Mouse (Mus musculus) embryonic facial prominence, embryonic 12.5 days (tissue): ENCODE measurements around the gene Gm8909. TPM values are rescaled to one million over a fixed set of nuclear protein-coding genes. Genes with fewer than 3 reads are reported as not detected.
"Not testable (repeated sequence)": the region's sequence is repeated elsewhere in the genome, so short reads cannot be mapped to it uniquely, and the experiment has no call there.

Experiments
- ATAC-seq: fragments of 200-750 bp; cut with Nextera tagmentation; 2 replicates; pipeline ENCODE4 v1.8.0; 2017; ENCODE audit not compliant: insufficient number of reproducible peaks, insufficient read depth, low FRiP score, low TSS enrichment
- H3K27ac ChIP-seq: fragments of 300-500 bp; sonication (generic); 2 replicates; pipeline ENCODE4 v1.5.1; 2016; ENCODE audit warnings: mild to moderate bottlenecking
- H3K27me3 ChIP-seq: fragments of 300-500 bp; sonication (generic); 2 replicates; pipeline ENCODE4 v1.6.1; 2016; ENCODE audit warnings: mild to moderate bottlenecking, moderate library complexity
- H3K36me3 ChIP-seq: fragments of 300-500 bp; sonication (generic); 2 replicates; pipeline ENCODE4 v1.6.1; 2016; ENCODE audit warnings: mild to moderate bottlenecking
- H3K4me1 ChIP-seq: fragments of 300-500 bp; sonication (generic); 2 replicates; pipeline ENCODE4 v1.6.1; 2016
- H3K4me2 ChIP-seq: fragments of 300-500 bp; sonication (generic); replicated peaks from 2 replicates; pipeline ENCODE4 v1.6.1; 2016; ENCODE audit warnings: mild to moderate bottlenecking, moderate library complexity
- H3K4me3 ChIP-seq: fragments of 300-500 bp; sonication (generic); 2 replicates; pipeline ENCODE4 v1.5.1; 2016; ENCODE audit warnings: mild to moderate bottlenecking
- H3K9ac ChIP-seq: fragments of 300-500 bp; sonication (generic); 2 replicates; pipeline ENCODE4 v1.6.1; 2016; ENCODE audit warnings: mild to moderate bottlenecking, moderate library complexity
- H3K9me3 ChIP-seq: fragments of 300-500 bp; sonication (generic); 2 replicates; pipeline ENCODE4 v1.6.1; 2016; ENCODE audit warnings: mild to moderate bottlenecking, moderate library complexity
- WGBS: fragments of 180-500 bp; shearing (Covaris S2); methylation state at CpG from one replicate; pipeline ENCODE4 v1.1.7; 2016; 5-methylcytosine and 5-hydroxymethylcytosine counted together
- polyA plus RNA-seq: library from polyadenylated mRNA; unstranded; fragments of >200 nt; fragmentation: Nextera tagmentation; extraction: Ambion mirVana; gene quantifications from 2 replicates; pipeline ENCODE4 v1.2.1, GENCODE M21; 2016

The Gm8909 gene
- polyA plus RNA-seq, 1 experiment from 2014 or later: not detected

GRCm38 (mm10) chr17:36158264-36158663 is 10.1 kb downstream of the Gm8909 start:
- not testable (repeated sequence) for H3K27ac ChIP-seq, H3K36me3 ChIP-seq, H3K4me1 ChIP-seq, H3K9me3 ChIP-seq, ATAC-seq, H3K9ac ChIP-seq
- Histone ChIP-seq H3K4me3 (peak overlapping the region; percentile 35; the same call in 1 of the 2 replicates), H3K27me3 (peaks cover 79% of the 10 kb centered on the region), H3K4me2 (peak overlapping the region; percentile 54)
- WGBS: 10% methylated on average over 11 of the region's 11 CpGs

- H3K36me3 ChIP-seq, H3K27ac ChIP-seq, H3K4me1 ChIP-seq, H3K9me3 ChIP-seq, ATAC-seq: not testable (repeated sequence)
- peaks cover 80% of the 10 kb centered on the region for H3K27me3 ChIP-seq
- H3K4me3 ChIP-seq: peak overlapping the region; percentile 35
- under 1% methylated on average over 36 of the region's 36 CpGs for WGBS
- peak overlapping the region; percentile 54 for H3K4me2 ChIP-seq
- peak overlapping the region; percentile 30; the same call in 1 of the 2 replicates for H3K9ac ChIP-seq
These were observed 10.6 kb downstream of the Gm8909 start for GRCm38 (mm10) chr17:36157782-36158181.

GRCm38 (mm10) chr17:36154271-36155149 is 13.8 kb downstream of the Gm8909 start:
- H3K4me1 ChIP-seq: no peaks in the 10 kb centered on the region
- H3K4me3 ChIP-seq: no peak overlapping the region
- 20% methylated on average over 3 of the region's 3 CpGs for WGBS
- H3K9me3 ChIP-seq: no peaks in the 10 kb centered on the region
- no peak overlapping the region for H3K4me2 ChIP-seq
- H3K27ac ChIP-seq: no peak overlapping the region
- peaks cover 62% of the 10 kb centered on the region for H3K27me3 ChIP-seq
- no peaks in the 10 kb centered on the region for H3K36me3 ChIP-seq
- no peak for ATAC-seq
- H3K9ac ChIP-seq: no peak overlapping the region

GRCm38 (mm10) chr17:36151200-36151599 is 17.1 kb downstream of the Gm8909 start:
- H3K4me3 ChIP-seq, H3K9ac ChIP-seq, H3K9me3 ChIP-seq, H3K4me1 ChIP-seq, H3K27ac ChIP-seq, H3K36me3 ChIP-seq, ATAC-seq, H3K4me2 ChIP-seq: not testable (repeated sequence)
- H3K27me3 ChIP-seq: peaks cover 58% of the 10 kb centered on the region
- 47% methylated on average over 4 of the region's 4 CpGs for WGBS

- H3K4me3 ChIP-seq, H3K9me3 ChIP-seq, H3K4me2 ChIP-seq, H3K36me3 ChIP-seq, ATAC-seq, H3K27ac ChIP-seq, H3K4me1 ChIP-seq, H3K9ac ChIP-seq: not testable (repeated sequence)
- peaks cover 53% of the 10 kb centered on the region for H3K27me3 ChIP-seq
- WGBS: 65% methylated on average over 5 of the region's 5 CpGs
These were observed 19.9 kb downstream of the Gm8909 start for GRCm38 (mm10) chr17:36148468-36148867.

- H3K36me3 ChIP-seq, H3K9ac ChIP-seq, H3K4me3 ChIP-seq, ATAC-seq, H3K27ac ChIP-seq, H3K9me3 ChIP-seq, H3K4me1 ChIP-seq, H3K4me2 ChIP-seq: not testable (repeated sequence)
- WGBS: 75% methylated on average over 1 of the region's 1 CpGs
- H3K27me3 ChIP-seq: peaks cover 57% of the 10 kb centered on the region
These were observed 21.4 kb downstream of the Gm8909 start for GRCm38 (mm10) chr17:36146937-36147336.

- peak overlapping the region; percentile 31 for H3K4me3 ChIP-seq
- H3K4me2 ChIP-seq: peak overlapping the region; percentile 46
These were observed 22.5 kb downstream of the Gm8909 start for GRCm38 (mm10) chr17:36145861-36146156.

GRCm38 (mm10) chr17:36145111-36145860 is 23.1 kb downstream of the Gm8909 start:
- peaks cover 64% of the 10 kb centered on the region for H3K27me3 ChIP-seq
- no peaks in the 10 kb centered on the region for H3K36me3 ChIP-seq
- peak overlapping the region; percentile 31 for H3K4me3 ChIP-seq
- H3K4me1 ChIP-seq: peaks cover 7% of the 10 kb centered on the region; the same call in 1 of the 2 replicates
- no peak for ATAC-seq
- peak overlapping the region; percentile 46 for H3K4me2 ChIP-seq
- 1% methylated on average over 75 of the region's 78 CpGs for WGBS
- no peaks in the 10 kb centered on the region for H3K9me3 ChIP-seq
- H3K27ac ChIP-seq: no peak overlapping the region
- H3K9ac ChIP-seq: no peak overlapping the region

More at GRCm38 (mm10) chr17:36145861-36146156, 22.5 kb downstream of the Gm8909 start:
- H3K27ac ChIP-seq, H3K4me1 ChIP-seq, H3K36me3 ChIP-seq, H3K9me3 ChIP-seq, ATAC-seq, H3K9ac ChIP-seq: not testable (repeated sequence)
- H3K27me3 ChIP-seq: peaks cover 63% of the 10 kb centered on the region
- 2% methylated on average over 13 of the region's 13 CpGs for WGBS

GRCm38 (mm10) chr17:36136299-36136848 is 32.0 kb downstream of the Gm8909 start:
- WGBS: 72% methylated on average over 1 of the region's 1 CpGs
- not testable (repeated sequence) for H3K9ac ChIP-seq, H3K9me3 ChIP-seq, H3K4me3 ChIP-seq, H3K27ac ChIP-seq, H3K4me2 ChIP-seq, H3K36me3 ChIP-seq, ATAC-seq, H3K4me1 ChIP-seq
- H3K27me3 ChIP-seq: peaks cover 30% of the 10 kb centered on the region; the same call in 1 of the 2 replicates

- H3K4me2 ChIP-seq, H3K36me3 ChIP-seq, H3K4me1 ChIP-seq, H3K9ac ChIP-seq, H3K4me3 ChIP-seq, H3K27ac ChIP-seq, ATAC-seq, H3K9me3 ChIP-seq: not testable (repeated sequence)
- peaks cover 27% of the 10 kb centered on the region; the same call in 1 of the 2 replicates for H3K27me3 ChIP-seq
These were observed 32.7 kb downstream of the Gm8909 start for GRCm38 (mm10) chr17:36135421-36136231.

- no peak for ATAC-seq
- H3K36me3 ChIP-seq: no peaks in the 10 kb centered on the region
These were observed 36.6 kb downstream of the Gm8909 start for GRCm38 (mm10) chr17:36131516-36132265.

More at GRCm38 (mm10) chr17:36131516-36132265, 36.6 kb downstream of the Gm8909 start:
- no peaks in the 10 kb centered on the region for H3K4me1 ChIP-seq
- H3K9me3 ChIP-seq: no peaks in the 10 kb centered on the region
- H3K9ac ChIP-seq: no peak overlapping the region
- H3K27me3 ChIP-seq: peaks cover 23% of the 10 kb centered on the region
- WGBS: 69% methylated on average over 5 of the region's 5 CpGs
- no peak overlapping the region for H3K4me2 ChIP-seq
- H3K27ac ChIP-seq: no peak overlapping the region
- H3K4me3 ChIP-seq: no peak overlapping the region
